Mouse (Mus musculus) spleen, embryonic (tissue): ENCODE measurements at regions not wholly inside any gene's neighbourhood (a gene's known extent, or its start where the extent isn't known, plus 50 kb on each side); places are given as distances from the start of the nearest gene placed in this dataset.

ENCODE experiments used
- CTCF ChIA-PET: fragments of 350-600 bp; sonication (Branson Sonifier 250); formaldehyde crosslinking; loops from one replicate; lab custom pipeline; 2022; lab: Charles Lee

DNA sequence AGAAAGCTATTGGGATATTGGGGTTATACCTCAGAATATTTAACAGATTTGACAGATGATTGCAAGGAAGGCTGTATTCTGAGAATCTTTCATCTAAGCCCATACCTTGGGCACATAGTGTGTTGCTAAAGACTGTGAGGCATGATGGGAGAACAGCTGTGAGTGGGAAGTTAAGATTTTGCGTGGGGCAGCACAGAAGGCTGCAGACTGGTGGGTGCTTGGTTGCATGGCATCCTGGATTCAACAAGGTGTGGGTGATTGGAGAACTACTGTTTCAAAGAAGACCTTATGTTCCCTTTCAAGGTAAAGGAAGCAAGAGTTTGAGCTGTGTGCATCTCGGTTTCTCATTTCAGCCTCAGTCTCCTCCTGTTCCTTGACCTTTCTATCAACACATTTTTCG lies 584.8 kb downstream of the Sh2d4b start:
- CTCF ChIA-PET, result no interaction called here

DNA sequence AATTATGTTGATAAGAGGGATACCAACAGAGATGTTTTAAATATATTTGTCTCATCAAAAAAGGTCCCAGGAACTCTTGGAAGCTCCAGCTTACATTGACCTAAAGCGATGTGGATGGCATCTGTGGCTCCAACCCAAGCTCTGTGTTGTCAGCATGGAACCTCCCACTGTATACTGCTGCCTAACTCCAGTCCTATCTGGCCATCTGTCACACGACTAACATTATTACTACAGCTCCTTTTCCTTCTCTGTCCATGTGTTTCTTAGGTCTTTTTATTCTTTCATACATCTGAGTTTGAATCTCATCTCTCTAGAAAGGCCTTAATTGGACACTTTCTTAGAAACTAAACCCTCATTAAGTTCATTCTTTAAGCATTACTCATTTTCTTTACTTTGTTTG lies 613.9 kb downstream of the Sh2d4b start:
- CTCF ChIA-PET, result no interaction called here

DNA sequence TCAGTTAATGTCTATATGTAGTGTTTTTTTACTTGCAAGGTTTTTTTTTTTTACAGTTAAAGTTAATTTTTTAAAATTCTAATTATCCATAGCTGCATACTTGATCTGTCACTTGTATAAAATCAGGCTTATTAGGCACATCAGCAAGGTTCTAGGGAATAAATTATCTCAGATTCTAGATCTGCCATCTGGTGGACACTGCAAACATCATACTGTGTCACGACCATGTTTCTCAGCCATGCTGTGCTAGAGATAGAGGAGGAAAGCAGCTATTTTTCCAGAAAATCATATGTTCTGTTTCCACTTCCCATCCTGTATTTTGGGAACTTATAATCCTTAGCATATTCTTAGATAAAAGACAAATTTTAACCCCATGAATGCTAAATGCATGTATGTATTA lies 617.7 kb downstream of the Sh2d4b start:
- CTCF ChIA-PET, result interaction anchor here (0.6 kb wide), 1 partner anchor 223 kb away, joined by 3 read pairs; no protein-coding TSS in a partner anchor

DNA sequence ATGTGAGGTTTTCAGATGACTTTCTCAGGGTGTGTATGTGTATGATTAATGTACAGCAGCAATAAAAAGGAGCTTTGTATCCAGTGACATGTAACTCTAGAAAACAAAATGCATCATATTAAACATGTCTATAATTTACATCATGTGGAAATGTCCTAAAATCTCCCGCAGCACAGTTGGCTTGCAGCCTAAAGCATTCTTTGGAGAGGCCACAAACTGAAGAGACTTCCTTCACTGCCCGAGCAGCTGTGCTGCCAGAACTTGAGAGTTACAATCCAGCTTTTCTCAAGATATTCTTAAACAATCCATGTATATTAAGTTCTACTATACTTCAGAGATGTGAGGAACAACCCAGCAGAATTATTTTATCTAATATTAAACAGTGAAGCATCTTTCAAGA lies 631.4 kb downstream of the Sh2d4b start:
- CTCF ChIA-PET, result no interaction called here

DNA sequence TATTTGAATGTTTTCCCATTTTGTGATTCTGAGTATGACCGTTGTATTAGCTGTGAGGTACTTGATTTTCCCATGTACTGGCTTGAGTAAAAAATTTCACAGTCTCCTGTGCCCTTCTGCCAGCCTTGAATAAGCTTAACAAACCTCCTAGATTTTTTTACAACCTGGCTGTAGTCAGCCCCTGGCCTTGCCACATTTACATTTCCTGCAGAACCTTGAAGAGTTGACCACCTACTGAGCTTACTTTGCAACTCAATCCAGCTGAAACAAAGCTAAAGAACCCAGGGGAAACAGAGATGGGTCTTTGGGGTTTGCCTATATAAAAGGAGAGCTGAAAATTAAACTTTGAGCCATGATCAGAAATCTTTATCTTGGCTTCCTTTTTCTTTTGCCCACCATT lies 661.0 kb downstream of the Sh2d4b start:
- CTCF ChIA-PET, result no interaction called here

DNA sequence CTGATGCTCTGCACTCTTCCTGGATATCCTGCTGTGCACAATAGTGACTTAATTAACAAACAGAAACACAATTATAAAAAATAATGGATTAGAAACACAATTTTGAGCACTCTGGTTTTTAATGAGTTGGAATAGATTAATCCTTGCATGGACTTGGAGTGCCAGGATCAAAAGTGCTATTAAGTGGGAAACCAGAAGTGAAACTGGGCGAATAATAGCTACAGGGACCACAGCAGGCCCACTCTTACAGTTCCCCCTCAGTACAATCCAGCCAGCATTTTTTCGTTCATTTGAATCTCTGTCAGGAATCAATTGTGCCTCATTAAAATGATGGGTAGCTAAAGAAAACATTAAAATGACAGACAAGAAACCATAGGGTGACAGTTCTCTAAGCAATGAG lies 668.7 kb downstream of the Sh2d4b start:
- CTCF ChIA-PET, result no interaction called here
